Mouse (Mus musculus): ENCODE data around the gene 1110017D15Rik.

Gene 1110017D15Rik

GRCm38 (mm10) chr4:41517233-41517632, at the start of gene 1110017D15Rik:
TSS of gene 1110017D15Rik (minus strand) at chr4:41517333.
- DNase-seq = no peak

- DNase-seq = no peak
These were observed 49.0 kb upstream of the 1110017D15Rik start for GRCm38 (mm10) chr4:41566123-41566522.

GRCm38 (mm10) chr4:41563297-41563696, 46.2 kb upstream of the 1110017D15Rik start:
- DNase-seq = no peak

- DNase-seq = no peak
These were observed 40.0 kb upstream of the 1110017D15Rik start for GRCm38 (mm10) chr4:41557092-41557491.

- no peak for DNase-seq
These were observed 39.3 kb upstream of the 1110017D15Rik start for GRCm38 (mm10) chr4:41556311-41556953.

GRCm38 (mm10) chr4:41554994-41555663, 38.0 kb upstream of the 1110017D15Rik start:
- no peak for DNase-seq

- no peak for DNase-seq
These were observed 36.0 kb upstream of the 1110017D15Rik start for GRCm38 (mm10) chr4:41553116-41553515.

GRCm38 (mm10) chr4:41552529-41552928, 35.4 kb upstream of the 1110017D15Rik start:
- DNase-seq = peak; percentile 35

GRCm38 (mm10) chr4:41547086-41547485, 30.0 kb upstream of the 1110017D15Rik start:
- DNase-seq = no peak

GRCm38 (mm10) chr4:41545985-41546384, 28.9 kb upstream of the 1110017D15Rik start:
- DNase-seq = peak; percentile 52

- DNase-seq = no peak
These were observed 25.0 kb upstream of the 1110017D15Rik start for GRCm38 (mm10) chr4:41542136-41542535.

- DNase-seq = no peak
These were observed 17.7 kb upstream of the 1110017D15Rik start for GRCm38 (mm10) chr4:41534866-41535265.

GRCm38 (mm10) chr4:41532420-41532819, 15.3 kb upstream of the 1110017D15Rik start:
- DNase-seq = no peak

GRCm38 (mm10) chr4:41527996-41528395, 10.9 kb upstream of the 1110017D15Rik start:
- DNase-seq = peak; percentile 51

- no peak for DNase-seq
These were observed 9.9 kb upstream of the 1110017D15Rik start for GRCm38 (mm10) chr4:41527076-41527475.

- no peak for DNase-seq
These were observed 9.4 kb upstream of the 1110017D15Rik start for GRCm38 (mm10) chr4:41526553-41526952.

- DNase-seq = no peak
These were observed 7.7 kb upstream of the 1110017D15Rik start for GRCm38 (mm10) chr4:41524829-41525228.

GRCm38 (mm10) chr4:41523839-41524238, 6.7 kb upstream of the 1110017D15Rik start:
- DNase-seq = no peak

- DNase-seq = no peak
These were observed 5.7 kb upstream of the 1110017D15Rik start for GRCm38 (mm10) chr4:41522788-41523187.

- no peak for DNase-seq
These were observed 5.0 kb upstream of the 1110017D15Rik start for GRCm38 (mm10) chr4:41522136-41522535.

GRCm38 (mm10) chr4:41520641-41521040, 3.5 kb upstream of the 1110017D15Rik start:
- DNase-seq = no peak

- no peak for DNase-seq
These were observed 2.1 kb upstream of the 1110017D15Rik start for GRCm38 (mm10) chr4:41519195-41519594.

GRCm38 (mm10) chr4:41518349-41518748, 1.2 kb upstream of the 1110017D15Rik start:
- DNase-seq = no peak

- DNase-seq = no peak
These were observed 3.4 kb downstream of the 1110017D15Rik start for GRCm38 (mm10) chr4:41513714-41514113.

- no peak for DNase-seq
These were observed 3.8 kb downstream of the 1110017D15Rik start for GRCm38 (mm10) chr4:41513309-41513708.
